ENCODE assay signal across 8 mouse cellular contexts in the genomic region with DNA sequence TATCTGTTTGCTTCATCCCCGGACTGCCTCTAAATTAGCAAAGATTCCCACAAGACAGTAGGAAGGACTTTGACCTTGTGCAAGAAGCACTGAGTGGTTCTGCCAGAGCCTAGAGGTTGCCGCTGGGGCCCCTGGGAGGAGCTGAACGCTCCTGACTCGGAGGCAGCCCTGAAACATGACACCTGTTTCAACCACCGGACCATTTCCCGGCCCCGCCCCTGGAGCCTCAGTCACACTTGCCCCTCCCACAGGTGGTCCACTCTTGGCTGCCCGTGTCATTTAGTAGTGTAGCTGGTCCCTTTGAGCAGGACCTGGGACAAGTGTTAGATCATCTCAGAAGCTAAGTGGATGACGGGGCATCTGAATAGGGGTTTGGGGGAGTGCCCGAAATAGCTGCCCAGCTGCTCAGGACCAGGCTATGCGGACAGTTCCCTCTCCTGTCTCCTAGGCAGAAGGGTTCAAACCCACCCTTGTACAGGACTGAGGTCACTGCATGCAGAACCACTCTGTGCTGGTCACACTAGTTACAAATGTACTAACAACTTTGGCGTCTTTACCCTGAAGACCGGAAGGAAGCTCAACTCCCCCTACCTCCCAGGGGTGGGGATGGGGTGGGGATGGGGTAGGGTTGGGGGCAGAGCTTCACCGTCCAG. TPM values are rescaled to one million over a fixed set of nuclear protein-coding genes. Genes with fewer than 3 reads are reported as not detected.
DNase-seq lines count a peak whose midpoint lies in the region; ATAC-seq and TF ChIP-seq lines count a peak whose summit lies in the region.

No protein-coding gene starts in this region.

- H3K4me2 ChIP-seq in liver, postnatal 0 days (ENCODE audit: low read depth, low read length) = no peak overlapping the region
- H3K4me2 ChIP-seq in hindbrain, postnatal 0 days (ENCODE audit: low read depth, low read length) = peak overlapping the region; percentile 73
- peak overlapping the region; percentile 86 for H3K4me2 ChIP-seq in midbrain, postnatal 0 days (ENCODE audit: low read depth, low read length, poor library complexity, severe bottlenecking)

- no peak for TF ChIP-seq EP300 in liver, postnatal 0 days (IDR thresholded peaks at IDR 0.05; ENCODE audit: low read depth)

- WGBS in liver, postnatal 0 days (ENCODE audit: insufficient replicate concordance) = 6% methylated on average over 14 of the region's 14 CpGs
- 6% methylated on average over 14 of the region's 14 CpGs for whole genome bisulfite sequencing in hindbrain, postnatal 0 days
- 9% methylated on average over 14 of the region's 14 CpGs for WGBS in midbrain, postnatal 0 days

- H3K27ac ChIP-seq in liver, postnatal 0 days (ENCODE audit: low read depth) = no peak overlapping the region
- no peak overlapping the region for H3K27ac ChIP-seq in hindbrain, postnatal 0 days
- H3K27ac ChIP-seq in midbrain, postnatal 0 days (ENCODE audit: low read depth, low read length) = no peak overlapping the region

- peak; percentile 24 for DNase-seq in liver
- DNase-seq in liver, postnatal 0 days = no peak
- DNase-seq in embryo, embryonic 10 days (ENCODE audit: low spot score) = peak; percentile 81
- no peak for DNase-seq in hindbrain, postnatal 0 days (ENCODE audit: low spot score)
- no peak for DNase-seq in midbrain, postnatal 0 days (ENCODE audit: low spot score)
- no peak for DNase-seq in left cerebral cortex, postnatal 14 days (ENCODE audit: low spot score in 2 of 2)
- DNase-seq in natural killer cell, adult 2 months (ENCODE audit: low spot score in 2 of 2) = no peak
- no peak for DNase-seq in frontal cortex, postnatal 14 days (ENCODE audit: low spot score in 2 of 2)

- H3K27me3 ChIP-seq in liver, postnatal 0 days (ENCODE audit: insufficient read depth, low read length) = peaks cover 53% of the 10 kb centered on the region
- no peaks in the 10 kb centered on the region for H3K27me3 ChIP-seq in hindbrain, postnatal 0 days (ENCODE audit: insufficient read depth, low read length)
- no peaks in the 10 kb centered on the region for H3K27me3 ChIP-seq in midbrain, postnatal 0 days (ENCODE audit: insufficient read depth, low read length)

- H3K9ac ChIP-seq in liver, postnatal 0 days (replicated peaks) = no peak overlapping the region
- H3K9ac ChIP-seq in hindbrain, postnatal 0 days (replicated peaks; ENCODE audit: low read length) = peak overlapping the region; percentile 62; the same call in 1 of the 2 replicates
- H3K9ac ChIP-seq in midbrain, postnatal 0 days (replicated peaks; ENCODE audit: low read length, poor library complexity, severe bottlenecking) = peak overlapping the region; percentile 73; the same call in 1 of the 2 replicates

- intact Hi-C loops in left cerebral cortex, postnatal 14 days (cut with DNase I) = no loop called here

- H3K9me3 ChIP-seq in liver, postnatal 0 days (ENCODE audit: low read length) = no peaks in the 10 kb centered on the region
- no peaks in the 10 kb centered on the region for H3K9me3 ChIP-seq in hindbrain, postnatal 0 days (ENCODE audit: low read length)
- no peaks in the 10 kb centered on the region for H3K9me3 ChIP-seq in midbrain, postnatal 0 days (ENCODE audit: low read length)

- no peak for TF ChIP-seq CTCF in liver, postnatal 0 days (IDR thresholded peaks at IDR 0.05; ENCODE audit: low read depth)
- TF ChIP-seq CTCF in hindbrain, postnatal 0 days (IDR thresholded peaks at IDR 0.05; ENCODE audit: low read depth) = no peak
- no peak for TF ChIP-seq CTCF in midbrain, postnatal 0 days (IDR thresholded peaks at IDR 0.05)

- no peak for ATAC-seq in liver, postnatal 0 days
- no peak for ATAC-seq in hindbrain, postnatal 0 days
- no peak for ATAC-seq in midbrain, postnatal 0 days (ENCODE audit: low FRiP score)

- no peak overlapping the region for H3K4me3 ChIP-seq in liver, postnatal 0 days (ENCODE audit: low read depth, low read length)
- peak overlapping the region; percentile 48 for H3K4me3 ChIP-seq in hindbrain, postnatal 0 days (ENCODE audit: low read length)
- peak overlapping the region; percentile 53 for H3K4me3 ChIP-seq in midbrain, postnatal 0 days (ENCODE audit: low read depth, low read length)

- H3K36me3 ChIP-seq in liver, postnatal 0 days (replicated peaks; ENCODE audit: insufficient read depth, low read length) = no peaks in the 10 kb centered on the region
- H3K36me3 ChIP-seq in hindbrain, postnatal 0 days (ENCODE audit: insufficient read depth, low read length) = no peaks in the 10 kb centered on the region
- H3K36me3 ChIP-seq in midbrain, postnatal 0 days (ENCODE audit: insufficient read depth, low read length) = no peaks in the 10 kb centered on the region

- H3K4me1 ChIP-seq in liver, postnatal 0 days (ENCODE audit: insufficient read depth) = no peaks in the 10 kb centered on the region
- peaks cover 8% of the 10 kb centered on the region; the same call in 1 of the 2 replicates for H3K4me1 ChIP-seq in hindbrain, postnatal 0 days (ENCODE audit: insufficient read depth, low read length)
- H3K4me1 ChIP-seq in midbrain, postnatal 0 days (ENCODE audit: insufficient read depth, low read length) = peaks cover 22% of the 10 kb centered on the region

RNA-seq across cellular contexts. Expression of a gene that starts 1.8 kb away (rescaled TPM):
- 0.02 and 0.20 TPM in 2 replicates for polyA plus RNA-seq in liver, postnatal 0 days (2015; fragmentation: Nextera tagmentation; extraction: Ambion mirVana)
- 67.6 and 84.0 TPM in 2 replicates for total RNA-seq in hindbrain, postnatal 0 days (2014; rRNA removed)
- polyA plus RNA-seq in hindbrain, postnatal 0 days (2015; fragmentation: Nextera tagmentation; extraction: Ambion mirVana) = 17.7 and 19.2 TPM in 2 replicates
- total RNA-seq in midbrain, postnatal 0 days (2014; rRNA removed) = 55.4 and 69.2 TPM in 2 replicates
- polyA plus RNA-seq in midbrain, postnatal 0 days (2015; fragmentation: Nextera tagmentation; extraction: Ambion mirVana) = 14.7 and 15.6 TPM in 2 replicates
- total RNA-seq in left cerebral cortex, postnatal 14 days (2021) = 10 to 100 TPM; 53.2 to 58.8 TPM

RNA-seq across cellular contexts. Expression of a gene that starts 35.3 kb away (rescaled TPM):
- polyA plus RNA-seq in liver, postnatal 0 days (2015; fragmentation: Nextera tagmentation; extraction: Ambion mirVana) = 0.62 and 0.66 TPM in 2 replicates
- total RNA-seq in hindbrain, postnatal 0 days (2014; rRNA removed) = 2.8 and 3.0 TPM in 2 replicates
- polyA plus RNA-seq in hindbrain, postnatal 0 days (2015; fragmentation: Nextera tagmentation; extraction: Ambion mirVana) = 0.74 and 0.78 TPM in 2 replicates
- 0.38 and 1.4 TPM in 2 replicates for total RNA-seq in midbrain, postnatal 0 days (2014; rRNA removed)
- polyA plus RNA-seq in midbrain, postnatal 0 days (2015; fragmentation: Nextera tagmentation; extraction: Ambion mirVana) = 0.81 and 0.96 TPM in 2 replicates
- total RNA-seq in left cerebral cortex, postnatal 14 days (2021) = 1 to 10 TPM; 2.3 to 2.7 TPM

Comparison
In these comparisons a context has a peak if more than half of its experiments do, and no peak if none do; other contexts are left out.
1. DNase-seq: peak in liver (single experiment) and embryo, embryonic 10 days (single experiment); none in liver, postnatal 0 days (single experiment), hindbrain, postnatal 0 days (single experiment), midbrain, postnatal 0 days (single experiment), left cerebral cortex, postnatal 14 days (0 of 2), natural killer cell, adult 2 months (0 of 2) and frontal cortex, postnatal 14 days (0 of 2).